Mouse (Mus musculus) ES-Bruce4 (cell line): ENCODE measurements around the gene Maml3.

Source experiments
- CTCF ChIP-seq: IDR thresholded peaks from one replicate; pipeline ENCODE4 v1.8.1; 2011; ENCODE audit warnings: low read depth, low read length
- EP300 ChIP-seq: IDR thresholded peaks from 2 replicates; pipeline ENCODE4 v1.6.1; 2011; ENCODE audit warnings: low read depth, low read length; ENCODE audit not compliant: insufficient read depth

DNA sequence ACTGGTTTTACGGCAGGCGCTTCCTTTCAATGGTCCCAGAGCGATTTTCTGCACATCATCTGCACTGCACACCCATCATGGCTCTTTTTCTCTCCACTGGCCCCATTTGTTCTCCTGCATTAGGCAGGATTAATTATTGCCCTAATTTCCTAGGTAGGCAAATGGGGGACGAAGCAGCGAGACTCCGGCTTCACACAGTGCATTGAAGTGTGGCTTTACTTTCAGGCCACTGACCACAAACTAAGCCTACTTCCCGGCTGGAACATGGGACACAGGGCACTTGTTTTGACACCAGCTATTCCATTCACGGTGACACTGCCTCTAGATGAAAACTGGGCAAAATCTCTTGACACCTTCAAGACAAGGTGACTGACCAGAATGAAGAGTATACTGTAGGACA lies 358.1 kb downstream of the Maml3 start:
- TF ChIP-seq CTCF = no peak
- TF ChIP-seq EP300 = no peak
